Mouse (Mus musculus): ENCODE results near the gene Lmf1. TPM values are rescaled to one million over a fixed set of nuclear protein-coding genes. Genes with fewer than 3 reads are reported as not detected.
A peak's percentile ranks its signal among the peaks of the same experiment; 100 is the strongest.

Lmf1 gene
- polyA plus RNA-seq, 1 experiment: 36.3 TPM

DNA sequence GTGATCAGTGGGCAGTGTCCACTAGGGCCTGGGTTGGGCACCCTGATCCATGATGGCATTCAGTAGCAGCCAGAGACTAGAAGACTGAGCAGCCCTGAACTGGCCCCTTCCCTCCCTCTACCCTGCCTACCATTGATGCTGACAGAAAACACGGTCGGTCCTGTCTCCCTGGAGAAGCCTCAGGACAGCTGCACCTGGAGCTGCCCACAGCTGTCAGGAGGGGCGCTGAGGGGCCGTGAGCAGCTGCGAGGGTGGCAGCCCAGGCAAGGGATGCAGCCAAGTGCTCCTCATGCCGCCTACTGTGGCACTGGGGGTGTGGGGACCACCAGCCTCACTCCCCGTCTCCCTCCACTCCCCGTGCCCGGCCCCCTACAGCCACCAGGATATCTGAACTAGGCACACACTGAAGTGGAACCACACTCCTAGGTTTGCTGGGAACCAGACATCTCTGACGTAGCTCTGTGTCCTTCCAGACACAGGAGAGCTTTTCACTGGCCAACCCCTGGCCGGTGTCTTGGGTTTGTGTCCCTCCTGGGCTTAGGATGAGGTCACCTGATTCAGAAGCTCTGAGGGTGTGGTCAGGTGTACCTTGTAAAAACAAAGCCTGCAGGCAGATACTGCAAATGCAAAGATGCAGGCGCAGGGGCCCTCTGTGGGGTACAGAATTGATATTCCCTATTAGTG lies 77.4 kb downstream of the Lmf1 start:
- Histone ChIP-seq H3K4me2 (ENCODE audit: low read depth) (no peak overlapping the region), H3K79me2 (ENCODE audit: control insufficient read depth, insufficient read depth) (no peaks in the 10 kb centered on the region), H3K36me3 (ENCODE audit: control insufficient read depth, insufficient read depth) (no peaks in the 10 kb centered on the region), H3K27me3 (ENCODE audit: control insufficient read depth, insufficient read depth, insufficient read length) (no peaks in the 10 kb centered on the region), H3ac (ENCODE audit: control insufficient read depth, insufficient read length) (no peak overlapping the region), H3K4me3 (no peak overlapping the region)
- TF ChIP-seq MYOG (IDR thresholded peaks at IDR 0.05; ENCODE audit: control insufficient read depth in 1 of 3, insufficient read depth in 1 of 3, insufficient read length in 2 of 3, low read depth in 2 of 3) (peak; percentile 8 to 100 (median 99)), E2F4 (IDR thresholded peaks at IDR 0.05; ENCODE audit: insufficient read depth) (no peak), TCF3 (IDR thresholded peaks at IDR 0.05; ENCODE audit: insufficient read length, low read depth) (peak; percentile 97), REST (IDR thresholded peaks at IDR 0.05; ENCODE audit: insufficient read depth, insufficient read length) (no peak), MYOD1 (IDR thresholded peaks at IDR 0.05; ENCODE audit: control insufficient read depth in 1 of 3, insufficient read length in 2 of 3, low read depth in 2 of 3) (peak; percentile 39 to 100 (median 99)), TCF12 (IDR thresholded peaks at IDR 0.05; ENCODE audit: insufficient read depth, poor library complexity, severe bottlenecking) (peak; percentile 90), USF1 (IDR thresholded peaks at IDR 0.05; ENCODE audit: low read depth) (no peak)

DNA sequence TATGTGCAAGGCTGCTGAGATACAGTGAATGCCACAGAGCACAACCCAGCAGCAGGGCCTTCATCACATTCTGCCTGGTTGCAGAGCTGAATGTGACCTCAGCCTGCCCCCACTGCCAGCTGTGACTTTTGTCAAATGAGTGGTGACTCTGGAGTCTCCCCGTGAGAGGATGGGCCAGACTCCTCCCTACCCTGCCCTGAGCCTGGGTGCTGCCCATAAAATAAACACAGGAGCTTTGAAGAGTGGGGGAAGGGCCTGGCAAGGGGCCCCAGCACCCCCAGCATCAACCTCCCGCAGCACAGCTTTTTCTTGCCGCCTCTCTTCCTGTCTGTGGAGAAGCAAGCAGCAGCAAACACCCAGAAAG lies 77.9 kb downstream of the Lmf1 start:
- TF ChIP-seq CEBPB (IDR thresholded peaks at IDR 0.05; ENCODE audit: insufficient read depth, poor library complexity, severe bottlenecking) (no peak), REST (IDR thresholded peaks at IDR 0.05; ENCODE audit: insufficient read depth, insufficient read length) (no peak), E2F4 (IDR thresholded peaks at IDR 0.05; ENCODE audit: insufficient read depth) (no peak), POLR2AphosphoS2 (IDR thresholded peaks at IDR 0.05; ENCODE audit: insufficient read length, low read depth) (no peak), SRF (IDR thresholded peaks at IDR 0.05; ENCODE audit: control insufficient read depth, insufficient read length, low read depth) (no peak), USF1 (IDR thresholded peaks at IDR 0.05; ENCODE audit: low read depth) (no peak), MYOD1 (IDR thresholded peaks at IDR 0.05; ENCODE audit: control insufficient read depth in 1 of 3, insufficient read length in 2 of 3, low read depth in 2 of 3) (peak in 2 of 3 experiments; percentile 62 to 75), TCF12 (IDR thresholded peaks at IDR 0.05; ENCODE audit: insufficient read depth, poor library complexity, severe bottlenecking) (peak; percentile 24), MYOG (IDR thresholded peaks at IDR 0.05; ENCODE audit: control insufficient read depth in 1 of 3, insufficient read depth in 1 of 3, insufficient read length in 2 of 3, low read depth in 2 of 3) (peak in 1 of 3 experiments; percentile 52), TCF3 (IDR thresholded peaks at IDR 0.05; ENCODE audit: insufficient read length, low read depth) (peak; percentile 21), MAX (IDR thresholded peaks at IDR 0.05; ENCODE audit: low read depth) (no peak), POLR2A (IDR thresholded peaks at IDR 0.05; ENCODE audit: insufficient read length, low read depth) (no peak)
- Histone ChIP-seq H3ac (ENCODE audit: control insufficient read depth, insufficient read length) (no peak overlapping the region), H3K27me3 (ENCODE audit: control insufficient read depth, insufficient read depth, insufficient read length) (no peaks in the 10 kb centered on the region), H3K36me3 (ENCODE audit: control insufficient read depth, insufficient read depth) (no peaks in the 10 kb centered on the region), H3K4me3 (no peak overlapping the region), H3K79me2 (ENCODE audit: control insufficient read depth, insufficient read depth) (no peaks in the 10 kb centered on the region), H3K4me2 (ENCODE audit: low read depth) (no peak overlapping the region)

DNA sequence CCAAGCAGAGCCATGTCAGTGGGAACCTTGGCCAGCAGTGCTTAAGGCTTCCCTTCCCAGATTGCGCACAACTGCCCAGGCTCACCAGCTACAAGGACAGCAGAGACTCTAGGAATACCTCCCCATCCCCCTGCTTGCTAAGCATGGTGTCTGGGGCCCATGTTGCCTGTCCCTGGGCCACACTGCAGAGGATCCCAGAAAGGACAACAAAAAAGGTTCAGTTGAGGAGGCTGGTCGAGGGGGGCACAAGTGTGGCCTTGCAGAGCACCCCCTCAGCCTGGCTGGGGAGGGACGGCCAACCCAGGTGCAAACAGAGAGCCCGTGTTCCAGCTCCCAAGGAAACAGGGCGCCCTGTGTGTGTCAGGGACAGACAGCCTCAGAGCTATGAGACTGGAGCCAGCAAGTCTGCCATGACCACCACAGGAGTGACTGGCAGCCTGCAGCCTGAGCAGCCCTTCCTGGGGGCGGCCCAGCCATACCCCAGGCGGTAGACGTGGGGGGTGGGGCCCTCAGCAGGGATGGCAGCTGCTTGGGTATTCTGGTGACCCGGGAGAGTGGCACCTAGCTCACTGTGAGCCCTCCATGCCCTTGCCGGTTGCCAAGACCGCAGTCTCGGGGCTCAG lies 84.4 kb downstream of the Lmf1 start:
- Histone ChIP-seq H3K4me2 (ENCODE audit: low read depth) (no peak overlapping the region), H3K79me2 (ENCODE audit: control insufficient read depth, insufficient read depth) (no peaks in the 10 kb centered on the region), H3K27me3 (ENCODE audit: control insufficient read depth, insufficient read depth, insufficient read length) (peaks cover 22% of the 10 kb centered on the region), H3ac (ENCODE audit: control insufficient read depth, insufficient read length) (no peak overlapping the region), H3K4me3 (no peak overlapping the region), H3K36me3 (ENCODE audit: control insufficient read depth, insufficient read depth) (no peaks in the 10 kb centered on the region)
- TF ChIP-seq REST (IDR thresholded peaks at IDR 0.05; ENCODE audit: insufficient read depth, insufficient read length) (no peak), TCF3 (IDR thresholded peaks at IDR 0.05; ENCODE audit: insufficient read length, low read depth) (no peak), CEBPB (IDR thresholded peaks at IDR 0.05; ENCODE audit: insufficient read depth, poor library complexity, severe bottlenecking) (no peak), USF1 (IDR thresholded peaks at IDR 0.05; ENCODE audit: low read depth) (no peak), MYOG (IDR thresholded peaks at IDR 0.05; ENCODE audit: control insufficient read depth in 1 of 3, insufficient read depth in 1 of 3, insufficient read length in 2 of 3, low read depth in 2 of 3) (peak in 2 of 3 experiments; percentile 56 to 58), POLR2AphosphoS2 (IDR thresholded peaks at IDR 0.05; ENCODE audit: insufficient read length, low read depth) (peak; percentile 9), MYOD1 (IDR thresholded peaks at IDR 0.05; ENCODE audit: control insufficient read depth in 1 of 3, insufficient read length in 2 of 3, low read depth in 2 of 3) (peak in 2 of 3 experiments; percentile 25 to 57), SRF (IDR thresholded peaks at IDR 0.05; ENCODE audit: control insufficient read depth, insufficient read length, low read depth) (no peak), E2F4 (IDR thresholded peaks at IDR 0.05; ENCODE audit: insufficient read depth) (no peak), TCF12 (IDR thresholded peaks at IDR 0.05; ENCODE audit: insufficient read depth, poor library complexity, severe bottlenecking) (no peak), MAX (IDR thresholded peaks at IDR 0.05; ENCODE audit: low read depth) (no peak), POLR2A (IDR thresholded peaks at IDR 0.05; ENCODE audit: insufficient read length, low read depth) (no peak)

DNA sequence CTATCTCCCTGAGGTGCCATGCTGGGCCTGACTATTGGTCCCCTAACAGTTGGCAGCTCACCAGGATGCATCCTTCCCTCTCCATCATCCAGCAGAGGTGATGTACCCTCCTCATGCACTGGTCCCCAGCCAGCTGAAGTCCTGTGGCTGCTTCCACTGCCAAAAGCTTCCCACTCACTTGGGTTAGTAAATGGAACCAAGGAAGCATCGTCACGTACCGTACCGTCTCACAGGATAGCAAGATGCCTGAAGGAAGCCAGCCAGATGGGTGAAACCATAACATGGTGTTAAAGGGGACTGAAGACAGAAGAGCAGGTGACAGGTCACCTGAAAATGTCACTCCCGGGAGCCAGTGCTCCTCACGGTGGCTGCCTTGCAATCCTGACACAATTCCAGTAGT lies 86.6 kb downstream of the Lmf1 start:
- H3ac ChIP-seq (ENCODE audit: control insufficient read depth, insufficient read length): no peak overlapping the region
- no peaks in the 10 kb centered on the region for H3K36me3 ChIP-seq (ENCODE audit: control insufficient read depth, insufficient read depth)
- no peaks in the 10 kb centered on the region for H3K79me2 ChIP-seq (ENCODE audit: control insufficient read depth, insufficient read depth)
- TF ChIP-seq TCF3 (IDR thresholded peaks at IDR 0.05; ENCODE audit: insufficient read length, low read depth) (no peak), USF1 (IDR thresholded peaks at IDR 0.05; ENCODE audit: low read depth) (no peak), E2F4 (IDR thresholded peaks at IDR 0.05; ENCODE audit: insufficient read depth) (no peak), CEBPB (IDR thresholded peaks at IDR 0.05; ENCODE audit: insufficient read depth, poor library complexity, severe bottlenecking) (no peak), MYOD1 (IDR thresholded peaks at IDR 0.05; ENCODE audit: control insufficient read depth in 1 of 3, insufficient read length in 2 of 3, low read depth in 2 of 3) (no peak), MAX (IDR thresholded peaks at IDR 0.05; ENCODE audit: low read depth) (no peak), POLR2A (IDR thresholded peaks at IDR 0.05; ENCODE audit: insufficient read length, low read depth) (no peak), MYOG (IDR thresholded peaks at IDR 0.05; ENCODE audit: control insufficient read depth in 1 of 3, insufficient read depth in 1 of 3, insufficient read length in 2 of 3, low read depth in 2 of 3) (no peak), REST (IDR thresholded peaks at IDR 0.05; ENCODE audit: insufficient read depth, insufficient read length) (no peak), POLR2AphosphoS2 (IDR thresholded peaks at IDR 0.05; ENCODE audit: insufficient read length, low read depth) (no peak), TCF12 (IDR thresholded peaks at IDR 0.05; ENCODE audit: insufficient read depth, poor library complexity, severe bottlenecking) (no peak), SRF (IDR thresholded peaks at IDR 0.05; ENCODE audit: control insufficient read depth, insufficient read length, low read depth) (no peak)
- no peak overlapping the region for H3K4me3 ChIP-seq
- peaks cover 22% of the 10 kb centered on the region for H3K27me3 ChIP-seq (ENCODE audit: control insufficient read depth, insufficient read depth, insufficient read length)
- H3K4me2 ChIP-seq (ENCODE audit: low read depth): no peak overlapping the region
